Mouse (Mus musculus) left cerebral cortex, postnatal 36 days (tissue): ENCODE measurements at regions not wholly inside any gene's neighbourhood (a gene's known extent, or its start where the extent isn't known, plus 50 kb on each side); places are given as distances from the start of the nearest gene placed in this dataset.
A peak's percentile ranks its signal among the peaks of the same experiment; 100 is the strongest.
"Not testable (repeated sequence)": the region's sequence is repeated elsewhere in the genome, so short reads cannot be mapped to it uniquely, and the experiment has no call there.

ENCODE experiments used
- DNase-seq, 2 experiments: peaks; one replicate each; pipeline ENCODE4 v3.0.0; 2021 to 2022; ENCODE audit warnings: low spot score in 2 of 2, mixed read lengths in 1 of 2
- intact Hi-C: fragments of 180-260 bp; cut with DNase I; formaldehyde crosslinking; loops from one replicate; pipeline ENCODE4 v1.15.1; 2025

GRCm38 (mm10) chr17:59179018-59179417 lies 165.8 kb upstream of the Nudt12 start:
- intact Hi-C loops: no loop called here
- DNase-seq: no peak

DNA sequence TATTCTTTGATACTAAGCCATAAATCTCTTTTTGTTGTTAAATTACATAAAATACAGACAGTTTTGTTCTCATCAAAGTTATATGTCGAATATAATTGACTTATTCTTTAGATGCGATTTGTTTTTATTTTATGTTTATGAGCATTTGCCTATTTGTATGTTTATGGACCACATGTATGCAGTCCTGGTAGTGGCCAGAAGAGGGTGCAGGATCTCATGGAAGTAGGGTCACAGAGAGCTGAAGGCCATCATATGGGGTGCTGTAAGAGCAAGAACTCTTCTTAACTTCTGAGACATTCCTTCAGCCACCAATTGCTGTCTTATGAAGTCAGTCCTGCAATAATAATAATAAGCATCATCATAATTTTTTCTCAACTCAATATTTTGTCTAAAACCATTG lies 143.2 kb upstream of the Nudt12 start:
- intact Hi-C loops: no loop called here
- DNase-seq: no peak

DNA sequence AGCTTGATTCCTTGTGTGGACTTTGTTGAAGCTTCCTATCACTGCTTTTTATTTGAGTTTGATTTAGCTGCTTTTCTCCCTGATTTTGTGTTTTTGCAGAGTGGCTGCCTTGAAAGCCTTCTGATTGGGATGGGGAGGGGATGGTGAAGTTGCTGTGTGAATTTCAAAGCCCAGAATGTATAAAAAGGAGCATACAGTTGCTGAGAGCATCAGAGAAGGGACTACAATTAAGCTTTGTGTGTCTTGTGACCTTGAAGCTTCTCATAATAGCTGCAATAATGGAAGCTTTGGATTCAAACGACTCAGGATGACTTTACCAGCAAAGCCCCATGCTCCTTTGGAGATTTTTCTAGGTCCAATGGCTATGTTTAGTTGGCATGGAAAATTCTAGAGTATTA lies 130.6 kb upstream of the Nudt12 start:
- DNase-seq: no peak
- intact Hi-C loops: no loop called here

DNA sequence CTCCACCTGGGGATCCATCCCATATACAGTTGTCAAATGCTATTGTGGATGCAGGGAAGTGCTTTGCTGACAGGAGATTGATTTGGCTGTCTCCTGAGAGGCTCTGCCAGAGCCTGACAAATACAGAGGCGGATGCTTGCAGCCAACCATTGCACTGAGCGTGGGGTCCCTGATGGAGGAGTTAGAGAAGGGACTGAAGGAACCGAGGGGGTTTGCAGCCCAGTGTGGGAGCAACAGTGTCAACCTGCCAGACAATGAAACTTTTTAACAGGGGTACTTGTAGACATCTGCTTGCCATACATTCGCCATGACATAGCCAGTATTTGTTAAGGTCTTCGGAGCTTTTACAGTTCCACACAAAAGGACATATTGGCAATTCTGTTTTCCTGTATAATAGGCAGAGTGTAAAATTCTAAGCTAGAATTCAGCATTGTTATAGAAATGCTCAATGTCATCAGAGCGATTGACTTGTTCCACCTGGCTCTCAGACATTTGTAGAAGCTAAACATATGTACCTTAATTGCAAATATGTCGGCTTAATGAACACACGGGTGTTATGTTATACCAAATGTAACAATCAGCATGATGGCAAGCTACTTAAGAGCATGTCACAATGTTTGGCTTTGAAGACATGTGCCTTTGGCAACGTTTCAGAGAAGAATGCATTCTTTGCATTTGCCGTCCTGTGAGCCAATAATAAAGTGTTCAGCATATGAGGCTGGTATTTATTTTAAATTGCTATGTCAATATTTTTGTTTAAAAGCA lies 130.0 kb upstream of the Nudt12 start:
- DNase-seq: no peak
- intact Hi-C loops: no loop called here

DNA sequence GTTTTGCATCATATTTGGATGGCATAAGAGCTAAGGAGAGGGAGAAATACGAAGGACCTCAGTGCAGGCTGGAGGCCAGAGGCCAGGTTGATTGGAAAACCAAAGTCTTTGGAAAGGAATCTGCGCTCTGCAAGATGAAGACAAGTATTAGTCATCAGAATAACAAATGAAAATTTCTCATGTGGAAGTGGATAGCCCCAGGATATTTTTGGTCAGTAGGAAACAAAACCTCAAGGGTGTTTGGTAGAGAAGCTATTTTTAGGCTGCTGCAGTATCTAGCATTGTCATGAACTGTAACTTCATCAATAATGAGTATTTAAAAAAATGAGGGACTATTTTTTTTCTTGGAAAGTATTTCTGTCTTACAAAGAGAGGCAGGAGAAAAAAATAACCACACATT lies 125.6 kb upstream of the Nudt12 start:
- intact Hi-C loops: no loop called here
- DNase-seq: no peak

GRCm38 (mm10) chr17:59099376-59099775 lies 86.2 kb upstream of the Nudt12 start:
- peak in 1 of 2 experiments; percentile 8 for DNase-seq
- intact Hi-C loops: no loop called here

DNA sequence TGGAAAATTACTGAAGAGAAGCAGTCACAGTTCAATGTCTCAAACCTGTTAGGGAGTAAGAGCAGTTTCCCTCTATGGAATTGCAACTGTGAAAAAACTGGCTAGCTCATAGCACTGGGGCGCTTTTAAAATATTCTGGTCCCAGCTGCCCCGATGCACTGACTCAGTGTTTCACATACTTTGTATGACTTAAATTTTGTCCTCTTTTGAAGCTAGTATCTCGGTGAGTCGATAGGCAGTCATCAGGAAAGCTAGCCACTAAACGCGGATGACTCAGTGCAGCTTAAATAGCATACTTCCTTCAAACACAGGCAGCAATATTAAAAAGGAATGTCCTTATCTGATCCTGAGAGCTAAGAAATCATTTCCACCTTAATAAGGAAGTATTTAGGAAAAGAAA lies 63.7 kb upstream of the Nudt12 start:
- DNase-seq: peak in 1 of 2 experiments; percentile 4

GRCm38 (mm10) chr17:59076361-59076760 lies 63.2 kb upstream of the Nudt12 start:
- DNase-seq, intact Hi-C loops: not testable (repeated sequence)

More for the DNA sequence above, 63.7 kb upstream of the Nudt12 start:
- intact Hi-C loops: not testable (repeated sequence)
